Mouse (Mus musculus): ENCODE data around the gene Pitpnm2.
"Not testable (repeated sequence)": the region's sequence is repeated elsewhere in the genome, so short reads cannot be mapped to it uniquely, and the experiment has no call there.

The Pitpnm2 gene

DNA sequence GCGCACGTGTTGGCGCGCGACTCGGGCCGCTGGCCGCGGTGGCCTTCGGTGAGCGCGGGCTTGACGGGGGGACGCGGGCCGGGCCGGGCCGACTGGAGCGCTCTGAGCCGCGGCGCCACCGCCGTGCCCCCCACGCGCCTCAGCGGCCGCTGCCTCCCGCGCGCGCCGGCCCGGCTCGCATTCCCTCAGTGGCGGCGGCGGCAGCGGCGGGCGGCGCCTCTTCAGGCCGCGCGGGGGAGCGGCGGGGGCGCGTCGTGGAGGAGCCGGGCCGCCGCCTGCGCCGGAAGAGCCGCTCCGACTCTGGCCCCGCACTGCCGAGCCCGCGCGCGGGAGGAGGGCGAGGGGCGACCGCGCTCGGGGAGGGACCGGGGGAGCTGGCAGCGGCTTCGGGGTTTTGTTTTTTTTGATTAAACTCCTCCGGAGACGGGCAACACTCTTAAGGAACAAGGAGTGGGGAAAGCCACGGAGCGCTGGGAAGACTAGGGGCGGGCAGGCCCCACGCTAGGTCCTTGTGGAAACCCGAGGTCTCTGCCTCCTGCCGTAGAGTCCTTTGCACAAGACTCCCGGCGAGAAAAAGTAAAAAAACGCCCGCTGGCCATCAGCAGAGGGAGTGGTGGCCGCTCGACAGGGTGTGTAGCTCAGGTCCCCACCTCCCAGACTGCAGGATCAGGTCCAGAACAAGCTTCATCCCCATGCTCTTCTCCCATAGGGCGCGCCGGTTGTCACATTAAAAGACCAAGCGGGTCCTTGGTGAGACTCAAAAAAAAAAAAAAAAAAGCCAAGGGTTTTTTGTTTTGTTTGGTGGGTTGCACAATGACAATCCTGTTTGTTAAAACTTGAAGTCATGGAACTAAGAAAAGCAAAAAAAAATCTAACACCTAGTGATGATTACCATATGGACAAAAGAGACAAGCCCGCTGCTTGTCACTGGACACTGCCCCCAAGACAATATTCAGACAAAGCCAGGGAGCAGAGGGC is at the start of gene Pitpnm2:
Pitpnm2 (minus strand) TSS at position 147 of the 978 bp plus-strand sequence.
- DNase-seq = peak; percentile 52

DNA sequence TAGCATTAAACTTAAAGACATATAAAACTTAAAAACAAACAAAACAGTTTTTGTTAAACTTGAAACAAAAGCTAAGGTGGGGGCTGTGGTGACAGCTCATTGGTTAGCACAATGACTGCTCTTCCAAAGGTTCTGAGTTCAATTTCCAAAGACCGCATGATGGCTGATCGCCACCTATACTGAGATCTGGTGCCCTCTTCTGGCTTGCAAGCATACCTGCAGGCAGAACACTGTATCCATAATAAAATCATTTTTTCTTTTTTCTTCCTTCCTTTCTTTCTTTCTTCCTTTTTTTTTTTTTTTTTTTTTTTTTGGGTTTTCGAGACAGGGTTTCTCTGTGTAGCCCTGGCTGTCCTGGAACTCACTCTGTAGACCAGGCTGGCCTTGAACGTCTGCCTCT is 49.7 kb upstream of the Pitpnm2 start:
- DNase-seq = not testable (repeated sequence)

DNA sequence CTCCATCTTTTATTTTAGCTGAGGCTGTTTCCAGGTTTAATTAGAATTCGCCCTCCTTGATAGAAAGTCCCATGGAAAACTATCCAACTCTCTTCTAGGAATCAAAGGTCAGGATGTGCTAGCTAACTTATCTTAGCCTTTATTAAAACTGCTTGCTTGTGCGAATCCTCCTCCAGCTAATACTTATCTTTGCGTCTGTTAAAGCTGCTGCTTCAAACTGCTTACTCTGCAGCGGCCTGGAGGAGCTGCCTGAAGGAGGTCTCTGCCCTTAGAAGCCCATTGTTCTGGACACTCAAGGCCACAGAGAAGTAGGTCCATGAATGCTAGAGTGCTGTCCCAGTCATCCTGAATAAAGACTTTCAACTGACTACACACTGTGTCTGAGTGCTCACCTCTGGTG is 46.9 kb upstream of the Pitpnm2 start:
- no peak for DNase-seq

DNA sequence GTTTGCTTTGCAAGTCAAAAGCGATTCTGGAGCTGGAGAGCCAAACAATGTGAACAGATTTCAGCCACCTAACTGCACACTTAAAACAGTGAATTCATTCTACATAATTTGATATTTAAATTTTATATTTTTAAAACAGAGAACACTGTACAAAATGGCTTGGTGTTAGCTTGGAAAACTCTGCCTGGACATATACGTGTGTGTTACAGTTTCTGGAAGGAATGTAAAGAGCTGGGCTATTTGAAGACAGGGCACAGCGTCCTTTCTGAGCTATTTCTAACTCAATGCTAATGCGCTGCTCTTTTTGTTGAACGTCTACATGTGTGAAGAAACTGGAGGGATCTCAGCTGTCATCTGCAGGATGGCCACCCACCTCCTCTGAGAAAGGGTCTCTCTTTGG is 44.4 kb upstream of the Pitpnm2 start:
- DNase-seq = no peak

DNA sequence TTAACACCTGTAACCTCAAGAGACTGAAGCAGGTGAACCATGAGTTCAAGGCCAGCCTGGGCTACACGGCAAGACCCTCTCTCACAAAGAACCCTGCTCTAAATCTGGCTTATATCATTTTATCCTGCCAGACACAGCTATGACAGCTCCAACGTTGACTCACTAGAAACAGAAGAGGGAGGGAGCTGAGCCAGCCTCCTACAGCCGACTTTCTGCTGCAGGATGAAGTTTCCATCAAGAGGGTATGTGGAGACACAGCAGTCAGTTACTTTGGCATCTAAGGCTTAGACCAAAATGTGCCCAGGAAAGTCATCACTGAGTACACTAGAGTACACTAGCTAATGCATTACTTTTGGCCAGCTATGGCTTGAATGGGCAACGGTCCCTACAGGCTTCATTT is 40.7 kb upstream of the Pitpnm2 start:
- DNase-seq = no peak

DNA sequence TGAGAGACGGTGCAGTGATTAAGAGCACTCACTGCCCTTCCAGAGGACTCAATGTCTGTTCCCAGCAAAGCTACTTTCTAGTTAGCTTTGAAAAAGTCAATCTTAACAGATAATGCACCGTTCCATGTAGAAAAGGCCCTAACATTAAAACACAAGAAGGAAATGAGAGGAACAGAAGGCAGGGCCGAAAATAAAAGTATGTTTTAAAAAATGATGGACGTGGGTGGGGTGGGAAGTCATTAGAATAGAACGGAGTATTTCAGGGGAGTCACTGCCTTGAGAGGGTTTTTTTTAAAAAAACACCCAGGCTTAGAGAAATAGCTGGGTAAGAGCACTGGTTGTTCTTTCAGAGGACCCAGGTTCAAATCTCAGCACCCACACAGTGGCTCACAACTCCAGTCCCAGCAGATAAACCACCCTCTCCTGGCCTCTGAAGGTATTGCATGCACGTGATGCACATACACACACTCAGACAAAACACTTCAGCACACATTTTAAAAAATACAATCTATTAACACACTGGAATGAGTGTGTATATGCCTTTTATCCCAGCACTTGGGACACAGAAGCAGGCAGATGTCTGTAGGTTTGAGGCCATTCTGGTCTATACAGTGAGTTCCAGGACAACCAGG is 38.2 kb upstream of the Pitpnm2 start:
- DNase-seq = no peak

DNA sequence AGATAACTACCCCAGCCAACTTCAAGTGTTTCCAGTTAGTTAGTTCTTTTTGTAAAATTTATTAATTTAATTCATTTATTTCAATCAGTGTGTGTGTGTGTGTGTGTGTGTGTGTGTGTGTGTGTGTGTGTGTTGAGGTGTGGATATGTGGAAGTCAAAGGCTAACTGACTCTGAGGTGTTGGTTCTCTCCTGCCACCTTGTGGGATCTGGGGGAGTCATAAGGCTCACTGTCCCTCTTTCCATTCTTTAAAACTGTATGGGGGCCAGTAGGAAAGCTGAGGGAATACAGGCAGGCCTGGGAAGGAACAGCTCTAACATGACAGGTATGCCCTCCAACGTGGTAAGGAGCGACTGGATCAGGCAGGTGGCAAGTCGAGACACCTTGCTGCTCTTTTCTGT is 34.8 kb upstream of the Pitpnm2 start:
- DNase-seq = no peak

DNA sequence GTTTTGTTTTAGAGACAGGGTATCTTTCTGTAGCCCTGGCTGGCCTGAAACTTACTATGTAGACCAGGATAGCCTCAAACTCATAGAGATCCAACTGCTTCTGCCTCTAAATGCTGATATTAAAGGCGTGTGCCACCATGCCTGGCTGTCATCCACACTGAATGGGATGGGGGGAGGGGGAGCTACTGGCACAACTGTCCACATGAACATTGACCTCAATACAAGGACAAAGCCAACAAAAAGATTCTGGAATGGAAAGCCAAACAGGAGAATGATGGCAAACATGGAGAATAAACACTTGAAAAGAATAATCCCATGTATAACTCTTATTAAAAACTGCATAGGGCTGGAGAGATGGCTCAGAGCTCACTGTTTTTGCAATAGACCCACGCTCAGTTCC is 33.3 kb upstream of the Pitpnm2 start:
- DNase-seq = no peak

DNA sequence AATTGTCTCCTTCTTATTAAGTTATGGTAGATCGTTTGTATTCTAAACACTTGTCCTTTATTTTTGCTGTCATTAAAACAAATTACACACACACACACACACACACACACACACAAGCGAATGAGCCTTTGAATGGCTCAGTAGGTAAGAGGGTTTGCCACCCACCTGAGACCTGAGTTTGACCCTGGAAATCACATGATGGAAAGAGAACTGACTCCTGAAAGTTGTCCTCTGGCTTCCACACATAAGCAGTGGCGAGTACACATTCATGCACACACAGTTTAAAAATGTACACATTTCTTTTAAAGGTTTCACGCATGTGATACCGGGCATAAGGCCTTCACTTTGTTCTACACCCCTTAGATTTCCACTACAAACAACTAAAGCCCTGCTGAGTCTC is 20.7 kb upstream of the Pitpnm2 start:
- no peak for DNase-seq

DNA sequence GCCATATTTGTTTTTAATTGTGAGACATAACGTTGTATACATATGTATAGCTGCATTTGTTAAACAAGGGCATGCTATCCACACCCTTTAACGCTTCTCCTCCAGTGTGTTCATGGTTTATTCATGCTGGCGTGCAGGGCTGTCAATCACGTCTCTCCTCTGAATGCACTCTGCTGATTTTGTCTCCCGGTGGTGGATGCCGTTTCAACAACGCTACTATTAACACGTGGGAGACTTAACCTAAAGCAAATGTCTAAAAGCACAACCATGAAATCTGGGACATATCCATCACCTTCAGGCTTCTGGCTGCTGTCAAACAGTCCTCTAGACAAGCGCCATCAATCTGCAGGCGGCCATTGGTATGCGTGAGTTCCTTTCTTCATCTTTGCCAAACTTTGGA is 20.1 kb upstream of the Pitpnm2 start:
- DNase-seq = no peak

DNA sequence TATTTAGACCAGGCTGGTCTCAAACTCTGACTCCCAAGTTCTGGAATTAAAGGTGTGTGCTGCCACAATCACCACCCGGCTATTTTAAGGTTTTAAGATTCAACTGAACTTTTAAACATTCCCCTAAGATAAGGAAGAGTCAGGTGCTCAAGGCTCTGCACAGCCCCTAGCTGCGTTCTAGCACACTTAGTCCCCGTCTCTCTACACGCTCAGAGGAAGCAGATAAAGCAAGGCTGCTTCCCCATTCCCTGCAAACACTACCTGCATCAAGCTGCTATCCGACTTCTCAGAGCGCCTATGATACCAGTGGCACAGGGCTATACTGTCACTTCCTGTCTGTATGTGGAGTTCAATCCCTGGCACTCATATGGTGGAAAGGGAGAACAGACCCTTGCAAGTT is 18.1 kb upstream of the Pitpnm2 start:
- no peak for DNase-seq

DNA sequence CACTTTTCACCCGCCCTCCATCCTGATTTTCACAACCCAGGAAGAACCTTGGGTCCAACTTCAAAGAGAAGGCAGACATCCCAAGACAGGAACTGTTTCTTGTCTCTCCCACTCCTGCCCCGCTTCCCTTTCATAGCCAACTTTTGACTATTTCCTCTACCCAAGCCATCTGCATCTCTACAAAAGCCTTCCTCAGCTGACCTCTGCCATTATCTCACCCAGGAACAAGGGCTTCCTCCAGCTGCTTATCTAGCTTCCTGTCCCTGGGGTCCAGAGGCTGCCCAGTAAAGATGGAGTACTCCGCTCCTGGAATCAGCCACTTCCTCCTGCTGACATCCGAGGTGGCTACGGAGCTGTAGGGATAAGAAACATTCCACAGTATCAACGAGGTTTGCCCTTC is 17.3 kb upstream of the Pitpnm2 start:
- no peak for DNase-seq

DNA sequence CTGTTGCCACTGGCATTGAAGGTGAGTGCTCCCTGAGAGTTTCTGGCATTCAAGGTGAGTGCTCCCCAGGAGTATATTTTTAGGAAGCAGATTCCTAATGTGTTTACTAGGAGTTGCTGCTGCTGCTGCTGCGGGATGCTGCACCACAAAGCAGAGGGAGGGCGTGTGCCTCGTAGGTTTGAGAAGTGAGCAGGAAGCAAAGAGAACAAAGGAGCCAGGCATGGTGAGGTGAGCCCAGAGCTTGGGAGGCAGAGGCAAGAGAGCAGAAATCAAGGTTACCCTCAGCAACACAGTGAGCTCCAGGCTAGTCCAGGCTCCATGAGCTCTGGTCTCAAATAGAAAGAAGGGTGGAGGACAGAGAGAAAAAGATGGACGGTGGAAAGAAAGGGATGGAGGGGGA is 13.7 kb upstream of the Pitpnm2 start:
- no peak for DNase-seq

DNA sequence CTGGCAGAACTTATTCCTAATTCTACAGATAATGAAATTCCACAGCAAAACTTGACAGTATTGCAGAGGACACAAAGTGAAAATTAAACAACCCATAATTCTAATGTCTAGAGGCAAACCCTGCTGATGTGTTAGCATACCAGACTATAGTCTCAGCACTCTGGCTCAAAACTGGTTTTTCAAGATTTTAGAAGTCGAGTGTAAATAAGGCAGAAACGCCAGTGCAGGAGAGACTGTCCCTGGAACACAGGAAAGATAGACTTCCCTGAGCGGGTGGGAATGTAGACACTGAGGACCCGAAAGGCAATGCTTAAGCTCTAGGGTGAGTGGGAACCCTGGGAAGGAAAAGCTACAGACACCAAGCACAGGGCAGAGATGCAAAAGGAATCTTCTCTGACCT is 12.5 kb upstream of the Pitpnm2 start:
- no peak for DNase-seq

DNA sequence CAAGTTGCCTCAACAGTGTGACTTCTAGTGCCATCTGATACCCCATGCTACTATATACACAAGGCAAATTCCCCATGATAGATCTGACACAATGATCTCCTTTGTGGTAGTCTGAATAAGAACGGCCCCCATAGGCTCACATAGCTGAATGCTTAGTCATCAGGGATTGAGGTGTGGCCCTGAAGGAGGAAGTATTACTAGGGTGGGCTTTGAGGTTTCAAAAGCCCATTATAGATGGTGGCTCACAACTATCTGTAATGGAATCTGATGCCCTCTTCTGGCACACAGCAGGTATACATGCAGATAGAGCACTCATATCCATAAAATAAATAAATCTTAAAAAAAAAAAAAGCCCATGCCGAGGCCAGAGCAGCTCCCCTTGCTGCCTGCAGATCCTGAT is 9.6 kb upstream of the Pitpnm2 start:
- DNase-seq = no peak

DNA sequence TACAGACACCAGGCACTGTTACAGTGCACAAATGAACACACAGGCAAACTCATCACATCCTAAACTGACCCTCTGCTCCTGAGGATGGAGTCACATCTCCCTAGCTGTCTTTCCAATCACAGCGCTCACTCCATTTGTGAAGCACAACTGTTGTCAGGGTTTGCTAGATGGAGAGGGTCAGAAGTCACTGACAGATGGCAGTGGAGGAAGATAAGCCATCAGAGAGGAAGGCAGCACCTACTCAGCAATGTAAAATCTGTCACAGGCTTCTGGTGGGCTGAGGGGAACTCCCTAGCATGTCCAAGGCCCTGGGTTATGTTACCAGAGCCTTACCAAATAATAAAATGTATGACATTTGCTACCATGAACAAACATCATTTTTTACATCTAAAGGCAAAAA is 8.5 kb upstream of the Pitpnm2 start:
- DNase-seq = no peak

DNA sequence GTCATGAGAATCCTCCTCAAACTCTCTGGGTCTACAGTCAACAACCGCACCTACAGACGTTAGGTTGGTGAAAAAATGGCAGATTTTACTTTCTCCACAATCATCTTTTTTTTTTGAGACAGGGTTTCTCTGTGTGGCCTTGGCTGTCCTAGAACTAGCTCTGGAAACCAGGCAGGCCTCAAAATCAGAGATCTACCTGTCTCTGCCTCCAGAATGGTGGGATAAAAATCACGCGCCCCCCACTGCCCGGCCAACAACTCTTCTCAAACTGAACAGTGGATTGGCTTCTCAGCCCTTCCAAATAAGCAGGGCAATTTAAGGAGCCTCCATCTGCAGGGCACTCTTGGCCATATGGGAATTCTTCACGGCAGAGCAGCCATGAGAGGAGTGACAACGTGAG is 5.6 kb upstream of the Pitpnm2 start:
- no peak for DNase-seq

DNA sequence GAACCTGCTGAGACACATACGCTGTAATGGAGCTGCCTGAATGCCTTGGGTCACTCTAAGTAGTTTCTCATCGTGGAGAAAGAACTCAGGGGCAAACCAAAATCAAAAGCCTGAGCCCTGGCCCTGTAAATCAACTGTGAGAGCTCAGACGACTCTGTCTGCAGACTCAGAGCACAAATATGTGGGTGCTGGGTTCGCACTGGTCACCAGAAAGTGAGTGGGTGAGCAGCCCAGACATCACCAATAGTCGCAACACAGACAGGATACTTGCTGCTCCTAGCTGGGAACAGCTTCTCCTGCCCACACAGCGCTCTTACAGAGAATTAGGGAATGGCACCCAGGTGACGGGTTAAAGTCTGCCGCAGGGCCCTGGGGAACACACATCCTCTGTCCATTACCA is 4.0 kb upstream of the Pitpnm2 start:
- DNase-seq = no peak

DNA sequence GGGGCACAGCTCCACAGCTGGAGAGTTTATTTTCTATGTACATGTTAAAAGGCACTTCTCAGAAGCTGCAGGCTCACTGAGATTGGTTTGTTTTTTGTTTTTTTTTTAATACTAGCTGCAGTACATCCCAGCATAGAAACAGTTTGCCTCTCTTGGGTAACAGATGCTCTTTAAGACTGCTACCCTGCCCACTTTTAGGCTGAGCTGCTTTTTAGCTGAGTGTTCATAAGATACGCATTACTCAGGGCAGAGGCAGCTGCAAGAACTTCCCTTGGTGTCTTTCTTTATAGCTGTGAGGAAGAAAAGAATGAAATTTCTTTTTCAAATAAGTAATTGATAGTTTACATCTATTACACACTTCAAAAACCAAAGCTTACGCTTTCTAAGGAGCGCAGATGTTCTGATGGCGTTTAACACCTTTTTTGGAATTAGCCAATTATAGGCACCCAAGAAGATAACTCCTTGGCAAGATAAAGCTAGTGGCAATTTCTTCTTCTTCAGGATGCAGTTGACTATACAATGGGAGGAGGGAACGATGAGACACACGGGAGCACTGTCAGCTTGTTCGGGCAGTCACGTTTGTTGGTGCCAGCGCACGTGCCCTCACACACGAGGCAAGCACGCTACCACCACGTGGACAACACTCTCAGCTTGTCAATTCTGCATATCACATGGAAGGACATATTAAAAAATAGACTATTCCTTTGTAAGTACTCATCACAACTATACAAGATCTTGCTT is 3.2 kb upstream of the Pitpnm2 start:
- DNase-seq = no peak

DNA sequence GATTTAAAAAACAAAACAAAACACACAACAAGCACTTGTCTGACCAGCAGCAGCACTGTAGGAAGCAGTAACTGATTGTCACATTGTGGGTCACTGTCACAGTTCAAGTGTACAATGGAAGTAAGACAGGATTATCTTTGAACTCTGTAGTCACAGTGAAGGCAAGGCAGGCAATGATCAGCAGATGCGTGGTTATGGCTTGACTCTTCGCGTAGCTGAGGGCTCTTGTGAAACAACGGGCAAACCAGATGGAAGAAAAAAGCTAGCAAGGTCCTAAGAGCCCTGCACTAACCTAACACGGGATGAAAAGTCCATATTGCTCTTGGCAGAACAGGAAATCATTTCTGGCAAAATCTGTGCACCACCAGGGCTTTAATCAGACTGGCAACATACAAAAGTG is 1.5 kb upstream of the Pitpnm2 start:
- DNase-seq = no peak

DNA sequence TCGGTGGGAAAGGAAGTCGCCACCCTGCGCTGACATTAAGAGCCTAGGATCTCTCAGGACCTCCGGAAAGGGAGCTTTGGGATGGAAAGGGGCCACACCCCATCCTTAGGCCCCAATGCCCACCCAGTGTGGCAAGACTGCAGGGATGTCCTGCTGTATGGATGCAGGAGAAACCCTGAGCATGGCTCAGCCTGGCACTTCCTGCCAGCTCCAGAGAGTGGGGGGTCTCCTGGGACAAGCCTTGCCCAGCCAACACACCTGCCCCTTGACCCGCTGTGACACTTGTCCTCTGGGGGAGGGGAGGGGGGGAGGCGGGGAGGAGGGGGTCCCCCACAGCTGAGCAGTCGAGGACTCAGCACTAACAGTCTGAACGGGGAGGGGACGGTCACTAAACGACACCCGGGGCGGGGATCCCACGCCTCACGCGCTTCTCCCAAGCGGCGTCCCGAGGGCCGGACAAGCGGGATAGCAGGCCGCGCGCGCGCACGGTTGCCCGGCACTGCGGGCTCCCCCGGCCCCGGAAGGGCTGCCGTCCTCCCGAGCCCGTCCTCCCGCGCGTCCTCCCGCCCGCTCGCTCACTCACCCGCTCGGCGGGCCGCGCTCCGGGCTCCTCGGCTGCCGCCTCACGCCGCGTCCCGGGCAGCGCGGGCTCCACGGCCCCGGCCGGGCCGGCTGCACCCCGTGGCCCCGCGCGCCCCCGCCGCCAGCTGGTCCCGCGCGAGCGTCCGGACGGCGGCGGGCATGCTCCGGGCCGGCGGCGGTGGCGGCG is 531 bp downstream of the Pitpnm2 start:
- DNase-seq = peak; percentile 47

DNA sequence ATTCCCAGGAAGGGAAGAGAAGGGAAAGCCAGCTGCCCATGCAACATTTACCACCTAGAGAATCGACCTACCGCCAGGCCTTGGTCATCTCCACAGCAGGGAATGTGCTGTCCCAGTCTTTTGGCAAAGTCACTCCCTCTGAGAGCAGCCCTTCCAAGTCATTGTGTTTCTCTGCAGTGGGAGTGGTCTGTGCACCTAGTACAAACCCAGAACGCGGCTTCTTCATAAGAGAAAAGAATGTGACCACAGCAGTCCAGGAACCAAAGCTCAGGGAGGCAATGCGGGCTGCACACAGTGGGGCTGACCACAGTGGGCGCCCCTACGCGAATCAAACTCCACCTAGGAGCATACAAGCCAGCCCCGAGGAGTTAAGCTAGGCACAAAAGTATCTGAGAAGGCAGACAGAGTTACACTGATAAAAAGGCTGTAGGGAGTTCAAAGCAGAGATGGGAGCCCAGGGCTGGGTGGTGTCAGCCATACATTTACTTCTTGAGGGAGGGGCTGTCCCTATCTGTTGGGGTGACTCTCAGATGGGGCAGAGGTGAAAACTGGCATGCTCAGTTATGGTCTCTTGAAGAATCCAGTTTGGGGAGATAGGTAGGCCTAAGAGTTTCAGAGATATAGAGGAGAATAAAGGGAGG is 1.5 kb downstream of the Pitpnm2 start:
- peak; percentile 40 for DNase-seq

All from liver (tissue).